Mouse (Mus musculus) gastrocnemius, adult 2 months (tissue): Measurements from ENCODE around the gene Zer1. TPM values are rescaled to one million over a fixed set of nuclear protein-coding genes. Genes with fewer than 3 reads are reported as not detected.
"Not testable (repeated sequence)": the region's sequence is repeated elsewhere in the genome, so short reads cannot be mapped to it uniquely, and the experiment has no call there.

Experiments
- DNase-seq: peaks from one replicate; pipeline ENCODE4 v3.0.0; 2022
- H3K27ac ChIP-seq: fragments of 200-600 bp; 2 replicates; pipeline ENCODE4 v1.8.1; 2022; ENCODE audit warnings: mild to moderate bottlenecking
- H3K4me3 ChIP-seq: fragments of 200-600 bp; 2 replicates; pipeline ENCODE4 v1.8.1; 2022; ENCODE audit warnings: mild to moderate bottlenecking, moderate library complexity
- CTCF ChIP-seq: fragments of 200-600 bp; IDR thresholded peaks from 2 replicates; pipeline ENCODE4 v1.8.1; 2022; ENCODE audit warnings: antibody characterized with exemption, mild to moderate bottlenecking, moderate library complexity
- intact Hi-C: fragments of 180-260 bp; cut with DNase I; formaldehyde crosslinking; loops from one replicate; pipeline ENCODE4 v1.15.1; 2025
- total RNA-seq, 2 experiments: library from RNA; stranded (reverse); gene quantifications; 2 replicates each; pipeline ENCODE4 v1.2.3; 2021

The Zer1 gene
- total RNA-seq, 2 experiments from 2014 or later, result 23.1 to 25.2 TPM

DNA sequence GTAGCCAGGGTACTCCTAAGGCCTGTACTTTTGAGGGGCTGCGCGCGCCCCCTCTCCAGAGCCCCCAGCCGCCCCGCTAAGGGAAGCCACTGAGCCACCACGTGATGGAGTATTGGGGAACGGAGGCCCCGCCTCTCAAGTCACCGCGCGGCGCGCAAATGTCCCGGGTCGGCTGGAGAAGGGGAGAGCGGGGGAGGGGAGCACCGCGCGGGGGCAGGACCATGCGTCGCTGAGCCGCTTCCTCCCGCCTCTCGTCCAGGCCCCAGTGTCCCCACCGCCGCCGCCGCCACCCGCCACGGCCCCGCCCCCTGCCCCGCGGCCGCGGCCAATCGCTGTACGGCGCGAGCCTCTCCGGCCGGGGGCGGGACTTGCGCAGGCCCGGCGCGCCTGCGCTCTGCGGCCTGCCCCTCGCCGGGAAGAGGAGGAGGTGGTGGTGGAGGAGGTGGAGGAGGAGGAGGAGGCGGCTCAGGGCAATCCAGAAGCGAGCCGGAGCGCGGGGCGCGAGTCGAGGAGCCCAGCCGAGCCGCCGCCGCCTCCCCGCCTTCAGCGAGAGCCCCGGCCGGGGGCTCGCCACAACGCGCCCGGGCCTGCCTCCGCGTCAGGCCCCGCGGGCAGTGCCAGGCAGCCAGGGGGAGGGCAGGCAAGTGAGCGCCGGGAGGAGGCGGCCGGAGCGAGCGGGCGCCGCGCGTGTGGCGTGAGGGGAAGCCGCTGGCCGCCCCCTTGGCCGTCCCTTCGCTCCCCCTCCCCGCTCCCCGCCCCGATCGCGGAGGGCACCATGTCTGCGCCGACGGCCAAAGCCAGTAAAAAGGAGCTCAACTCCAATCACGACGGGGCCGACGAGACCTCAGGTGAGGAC lies 58.1 kb downstream of the Zer1 start:
- intact Hi-C loops, result no loop called here
- peak overlapping the region; percentile 96 for H3K27ac ChIP-seq
- peak overlapping the region; percentile 98 for H3K4me3 ChIP-seq
- DNase-seq, result peak; percentile 99
- no peak for TF ChIP-seq CTCF

DNA sequence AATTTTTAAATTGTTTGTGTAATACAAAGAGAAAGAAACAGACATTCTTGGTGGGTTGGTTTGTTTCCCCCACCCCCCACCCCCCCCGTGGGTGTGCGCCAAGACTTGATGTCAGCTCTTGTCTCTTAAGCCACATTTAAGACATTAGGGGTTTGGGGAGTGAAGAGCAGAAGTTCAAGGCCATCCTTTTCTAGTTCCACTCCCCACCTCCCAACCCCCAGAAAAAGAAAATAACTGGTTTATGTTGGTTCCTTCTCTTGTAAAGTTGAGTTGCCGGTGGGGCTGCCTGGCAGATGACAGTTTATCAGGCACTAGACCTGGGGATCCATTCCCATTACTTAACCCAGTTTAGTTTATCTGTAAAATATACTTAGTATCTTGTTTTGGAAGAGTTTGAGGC lies 60.1 kb downstream of the Zer1 start:
- no peak for TF ChIP-seq CTCF
- DNase-seq, result no peak
- intact Hi-C loops, result no loop called here
- no peak overlapping the region for H3K27ac ChIP-seq
- H3K4me3 ChIP-seq, result no peak overlapping the region

- DNase-seq, result no peak
- intact Hi-C loops, result loop anchor here (2.0 kb wide), 1 partner anchor 15 kb away; the partner anchor contains the start of gene Wdr34
- H3K4me3 ChIP-seq, result no peak overlapping the region
- TF ChIP-seq CTCF, result no peak
- 0 out of 2 replicates have a peak overlapping the region, but pooled peaks have one; percentile 94 for H3K27ac ChIP-seq
These were observed 60.6 kb downstream of the Zer1 start for GRCm38 (mm10) chr2:30063791-30064190.

DNA sequence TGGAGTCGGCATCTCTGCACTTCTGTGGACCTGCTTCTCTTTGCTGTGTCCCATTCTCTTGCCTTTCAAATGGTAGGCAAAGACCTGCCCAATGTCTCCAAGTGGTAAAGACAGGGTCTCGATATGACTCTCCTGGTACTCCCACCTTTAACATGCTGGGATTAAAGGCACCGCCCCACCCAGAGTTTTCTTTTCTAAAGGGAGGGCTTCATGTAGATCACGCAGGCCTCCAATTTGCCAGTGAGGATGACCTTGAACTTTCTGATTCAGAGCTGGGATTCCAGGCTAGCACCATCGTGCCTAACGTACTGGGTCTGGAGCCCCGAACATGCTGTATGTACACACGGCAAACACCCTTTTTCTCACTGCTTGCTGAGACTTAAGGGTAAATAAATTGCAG lies 61.1 kb downstream of the Zer1 start:
- Histone ChIP-seq H3K27ac (peak overlapping the region; percentile 94), H3K4me3 (peak overlapping the region; percentile 86)
- intact Hi-C loops, result loop anchor here (2.0 kb wide), 1 partner anchor 14 kb away; the partner anchor contains the start of gene Wdr34
- DNase-seq, result no peak
- TF ChIP-seq CTCF, result no peak

- Histone ChIP-seq H3K27ac (peak overlapping the region; percentile 94), H3K4me3 (peak overlapping the region; percentile 86)
- peak; percentile 66 for DNase-seq
- 0 out of 2 replicates have a peak, but pooled peaks have one; percentile 2 for TF ChIP-seq CTCF
- intact Hi-C loops, result loop anchor here (2.0 kb wide), 1 partner anchor 14 kb away; the partner anchor contains the start of gene Wdr34
These were observed 61.9 kb downstream of the Zer1 start for GRCm38 (mm10) chr2:30062249-30063093.

GRCm38 (mm10) chr2:30061215-30062166 lies 62.9 kb downstream of the Zer1 start:
- intact Hi-C loops, result loop anchor here (2.0 kb wide), 1 partner anchor 13 kb away; the partner anchor contains the start of gene Wdr34
- TF ChIP-seq CTCF, result no peak

GRCm38 (mm10) chr2:30058418-30058817 lies 66.0 kb downstream of the Zer1 start:
- no peak overlapping the region for H3K4me3 ChIP-seq
- intact Hi-C loops, result no loop called here
- no peak for TF ChIP-seq CTCF
- DNase-seq, result no peak
- H3K27ac ChIP-seq, result no peak overlapping the region

More at GRCm38 (mm10) chr2:30061215-30062166, 62.9 kb downstream of the Zer1 start:
- peak; percentile 40 for DNase-seq
- peak overlapping the region; percentile 86 for H3K4me3 ChIP-seq
- H3K27ac ChIP-seq, result peak overlapping the region; percentile 94

DNA sequence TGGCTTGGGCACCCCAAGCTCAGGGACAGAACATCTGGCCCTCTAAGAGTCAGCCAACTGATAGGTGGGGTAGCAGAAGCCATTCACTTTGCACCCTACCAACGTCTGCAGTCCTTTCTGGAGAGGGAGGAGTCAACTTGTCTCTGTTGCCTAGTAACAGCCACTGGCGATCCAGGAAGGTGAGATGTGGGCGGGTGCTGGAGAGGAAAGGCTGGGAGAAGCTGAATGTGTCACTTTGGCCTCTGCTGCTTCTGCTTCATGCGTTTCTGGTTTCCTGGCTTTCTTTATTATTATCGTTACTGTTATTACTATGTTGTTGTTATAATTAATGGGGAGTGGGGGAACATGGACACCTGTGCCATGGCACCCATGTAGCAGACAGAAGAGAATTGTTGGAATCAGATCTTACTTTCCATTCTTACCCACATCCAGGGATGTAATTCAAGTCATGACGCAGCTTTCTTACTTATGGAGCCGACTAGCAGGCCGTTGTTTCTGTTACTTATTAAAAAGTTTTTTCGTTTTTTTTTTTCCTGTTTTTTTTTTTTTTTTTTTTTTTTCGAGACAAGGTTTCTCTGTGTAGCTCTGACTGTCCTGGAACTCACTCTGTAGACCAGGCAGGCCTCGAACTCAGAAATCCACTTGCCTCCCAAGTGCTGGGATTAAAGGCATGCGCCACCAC lies 67.0 kb downstream of the Zer1 start, which contains the start of gene Set:
Gene Set (plus strand): TSS at position 156 of the 682 bp plus-strand sequence.
- intact Hi-C loops, result no loop called here
- no peak for TF ChIP-seq CTCF
- Histone ChIP-seq H3K4me3 (no peak within 1 kb of the TSS), H3K27ac (no peak within 1 kb of the TSS)
- no peak for DNase-seq

- Histone ChIP-seq H3K27ac (no peak overlapping the region), H3K4me3 (no peak overlapping the region)
- intact Hi-C loops, result no loop called here
- no peak for DNase-seq
- no peak for TF ChIP-seq CTCF
These were observed 67.6 kb downstream of the Zer1 start for GRCm38 (mm10) chr2:30056736-30057135.

GRCm38 (mm10) chr2:30055310-30055709 lies 69.1 kb downstream of the Zer1 start:
- DNase-seq, H3K4me3 ChIP-seq, intact Hi-C loops, H3K27ac ChIP-seq: not testable (repeated sequence)
- peak; percentile 25; the same call in 1 of the 2 replicates for TF ChIP-seq CTCF

- no peak overlapping the region for H3K4me3 ChIP-seq
- H3K27ac ChIP-seq, result no peak overlapping the region
- no peak for DNase-seq
- intact Hi-C loops, result no loop called here
- TF ChIP-seq CTCF, result peak; percentile 49
These were observed 72.2 kb downstream of the Zer1 start for GRCm38 (mm10) chr2:30051992-30052761.
